Mouse (Mus musculus) forebrain, embryonic 10.5 days (tissue): ENCODE data around the gene Insl3. TPM values are rescaled to one million over a fixed set of nuclear protein-coding genes. Genes with fewer than 3 reads are reported as not detected.

Experiments
- DNase-seq: peaks from one replicate; pipeline ENCODE4 v3.0.0-alpha.2; 2017; ENCODE audit warnings: low spot score; ENCODE audit errors: extremely low spot score
- H3K27ac ChIP-seq: fragments of 300-500 bp; sonication (generic); 2 replicates; pipeline ENCODE4 v1.5.1; 2016; ENCODE audit warnings: mild to moderate bottlenecking
- H3K27me3 ChIP-seq: fragments of 300-500 bp; sonication (generic); 2 replicates; pipeline ENCODE4 v1.6.1; 2016; ENCODE audit warnings: mild to moderate bottlenecking; ENCODE audit not compliant: poor library complexity, severe bottlenecking
- H3K36me3 ChIP-seq: fragments of 300-500 bp; sonication (generic); replicated peaks from 2 replicates; pipeline ENCODE4 v1.6.1; 2016; ENCODE audit warnings: mild to moderate bottlenecking, moderate library complexity
- H3K4me1 ChIP-seq: fragments of 300-500 bp; sonication (generic); 2 replicates; pipeline ENCODE4 v1.6.1; 2016
- H3K4me3 ChIP-seq: fragments of 300-500 bp; sonication (generic); 2 replicates; pipeline ENCODE4 v1.5.1; 2016; ENCODE audit warnings: mild to moderate bottlenecking, moderate library complexity
- H3K9me3 ChIP-seq: fragments of 300-500 bp; sonication (generic); 2 replicates; pipeline ENCODE4 v1.6.1; 2016; ENCODE audit warnings: mild to moderate bottlenecking, moderate library complexity
- WGBS: fragments of 180-500 bp; shearing (Covaris S2); methylation state at CpG from one replicate; pipeline ENCODE4 v1.1.7; 2016; 5-methylcytosine and 5-hydroxymethylcytosine counted together
- polyA plus RNA-seq: library from polyadenylated mRNA; unstranded; fragments of >200 nt; fragmentation: Nextera tagmentation; extraction: Ambion mirVana; gene quantifications from 2 replicates; pipeline ENCODE4 v1.2.1, GENCODE M21; 2016

Insl3 gene
- polyA plus RNA-seq: 0.26 TPM in 1 of 2 replicates, not detected in the other

- Histone ChIP-seq H3K9me3 (no peaks in the 10 kb centered on the region), H3K4me1 (peaks cover 48% of the 10 kb centered on the region), H3K27ac (no peak within 1 kb of the TSS), H3K27me3 (peaks cover 100% of the 10 kb centered on the region), H3K36me3 (no peaks in the 10 kb centered on the region), H3K4me3 (no peak within 1 kb of the TSS)
- no peak for DNase-seq
- 6% methylated on average over 33 of the region's 33 CpGs for WGBS
Measured at GRCm38 (mm10) chr8:71689028-71689427, at the start of gene Insl3. Gene Insl3 (plus strand): TSS chr8:71689214.

- no peak for DNase-seq
- Histone ChIP-seq H3K4me1 (peaks cover 5% of the 10 kb centered on the region), H3K4me3 (no peak overlapping the region), H3K27me3 (peaks cover 38% of the 10 kb centered on the region), H3K9me3 (no peaks in the 10 kb centered on the region), H3K27ac (no peak overlapping the region), H3K36me3 (no peaks in the 10 kb centered on the region)
- 91% methylated on average over 4 of the region's 4 CpGs for WGBS
Measured at GRCm38 (mm10) chr8:71639318-71639717, 49.7 kb upstream of the Insl3 start.

- DNase-seq: no peak
- no peak overlapping the region for H3K27ac ChIP-seq
- 89% methylated on average over 9 of the region's 9 CpGs for WGBS
Measured at GRCm38 (mm10) chr8:71645510-71645909, 43.5 kb upstream of the Insl3 start.

GRCm38 (mm10) chr8:71654600-71654999 is 34.4 kb upstream of the Insl3 start:
- Histone ChIP-seq H3K27ac (no peak overlapping the region), H3K27me3 (peaks cover 80% of the 10 kb centered on the region), H3K36me3 (no peaks in the 10 kb centered on the region), H3K9me3 (no peaks in the 10 kb centered on the region), H3K4me3 (peak overlapping the region; percentile 37), H3K4me1 (peaks cover 19% of the 10 kb centered on the region)
- WGBS: 2% methylated on average over 24 of the region's 24 CpGs
- no peak for DNase-seq

More at GRCm38 (mm10) chr8:71645510-71645909, 43.5 kb upstream of the Insl3 start:
- no peaks in the 10 kb centered on the region for H3K36me3 ChIP-seq
- no peaks in the 10 kb centered on the region for H3K4me1 ChIP-seq
- no peak overlapping the region for H3K4me3 ChIP-seq
- no peaks in the 10 kb centered on the region for H3K9me3 ChIP-seq
- H3K27me3 ChIP-seq: 0 out of 2 replicates have a peak, but pooled peaks cover 4% of the 10 kb centered on the region

- H3K9me3 ChIP-seq: no peaks in the 10 kb centered on the region
- DNase-seq: no peak
- peaks cover 24% of the 10 kb centered on the region for H3K4me1 ChIP-seq
- H3K27ac ChIP-seq: no peak overlapping the region
- H3K4me3 ChIP-seq: no peak overlapping the region
- peaks cover 99% of the 10 kb centered on the region for H3K27me3 ChIP-seq
- H3K36me3 ChIP-seq: no peaks in the 10 kb centered on the region
- WGBS: 21% methylated on average over 9 of the region's 9 CpGs
Measured at GRCm38 (mm10) chr8:71657816-71658215, 31.2 kb upstream of the Insl3 start.

- no peak for DNase-seq
- peaks cover 99% of the 10 kb centered on the region for H3K27me3 ChIP-seq
Measured at GRCm38 (mm10) chr8:71658515-71659049, 30.4 kb upstream of the Insl3 start.

GRCm38 (mm10) chr8:71659751-71660150 is 29.3 kb upstream of the Insl3 start:
- H3K36me3 ChIP-seq: no peaks in the 10 kb centered on the region
- H3K9me3 ChIP-seq: no peaks in the 10 kb centered on the region
- DNase-seq: no peak
- 61% methylated on average over 1 of the region's 1 CpGs for whole genome bisulfite sequencing
- H3K4me3 ChIP-seq: no peak overlapping the region
- H3K27me3 ChIP-seq: peaks cover 95% of the 10 kb centered on the region
- H3K4me1 ChIP-seq: peaks cover 21% of the 10 kb centered on the region
- no peak overlapping the region for H3K27ac ChIP-seq

More at GRCm38 (mm10) chr8:71658515-71659049, 30.4 kb upstream of the Insl3 start:
- H3K4me3 ChIP-seq: no peak overlapping the region
- H3K36me3 ChIP-seq: no peaks in the 10 kb centered on the region
- peaks cover 24% of the 10 kb centered on the region for H3K4me1 ChIP-seq
- H3K9me3 ChIP-seq: no peaks in the 10 kb centered on the region
- WGBS: 32% methylated on average over 17 of the region's 17 CpGs
- H3K27ac ChIP-seq: no peak overlapping the region

GRCm38 (mm10) chr8:71660325-71661120 is 28.5 kb upstream of the Insl3 start:
- WGBS: 7% methylated on average over 36 of the region's 36 CpGs
- no peaks in the 10 kb centered on the region for H3K36me3 ChIP-seq
- H3K4me3 ChIP-seq: peak overlapping the region; percentile 14; the same call in 1 of the 2 replicates
- DNase-seq: peak; percentile 86
- H3K27me3 ChIP-seq: peaks cover 91% of the 10 kb centered on the region
- H3K4me1 ChIP-seq: peaks cover 23% of the 10 kb centered on the region
- no peaks in the 10 kb centered on the region for H3K9me3 ChIP-seq
- H3K27ac ChIP-seq: no peak overlapping the region

- Histone ChIP-seq H3K36me3 (no peaks in the 10 kb centered on the region), H3K9me3 (no peaks in the 10 kb centered on the region), H3K27me3 (peaks cover 87% of the 10 kb centered on the region), H3K4me1 (peaks cover 52% of the 10 kb centered on the region), H3K4me3 (peak overlapping the region; percentile 40), H3K27ac (peak overlapping the region; percentile 83)
- DNase-seq: peak; percentile 95
- 5% methylated on average over 22 of the region's 22 CpGs for WGBS
Measured at GRCm38 (mm10) chr8:71665331-71666130, 23.5 kb upstream of the Insl3 start.

GRCm38 (mm10) chr8:71666855-71667254 is 22.2 kb upstream of the Insl3 start:
- no peak for DNase-seq
- H3K4me1 ChIP-seq: peaks cover 64% of the 10 kb centered on the region
- peak overlapping the region; percentile 72; the same call in 1 of the 2 replicates for H3K27ac ChIP-seq
- H3K36me3 ChIP-seq: no peaks in the 10 kb centered on the region
- peaks cover 84% of the 10 kb centered on the region for H3K27me3 ChIP-seq
- no peaks in the 10 kb centered on the region for H3K9me3 ChIP-seq
- no peak overlapping the region for H3K4me3 ChIP-seq
- WGBS: 24% methylated on average over 1 of the region's 1 CpGs

- Histone ChIP-seq H3K36me3 (no peaks in the 10 kb centered on the region), H3K4me1 (peaks cover 68% of the 10 kb centered on the region), H3K27ac (peak overlapping the region; percentile 72), H3K9me3 (no peaks in the 10 kb centered on the region), H3K27me3 (peaks cover 83% of the 10 kb centered on the region), H3K4me3 (no peak overlapping the region; the same call in 1 of the 2 replicates)
- peak; percentile 13 for DNase-seq
- WGBS: 50% methylated on average over 5 of the region's 5 CpGs
Measured at GRCm38 (mm10) chr8:71667256-71667655, 21.8 kb upstream of the Insl3 start.

- peak overlapping the region; percentile 18 for H3K4me3 ChIP-seq
- 4% methylated on average over 21 of the region's 21 CpGs for WGBS
- DNase-seq: peak; percentile 18
- peaks cover 83% of the 10 kb centered on the region for H3K27me3 ChIP-seq
- H3K27ac ChIP-seq: peak overlapping the region; percentile 72
- no peaks in the 10 kb centered on the region for H3K36me3 ChIP-seq
- peaks cover 68% of the 10 kb centered on the region for H3K4me1 ChIP-seq
- no peaks in the 10 kb centered on the region for H3K9me3 ChIP-seq
Measured at GRCm38 (mm10) chr8:71668220-71668975, 20.6 kb upstream of the Insl3 start.
